Mouse (Mus musculus) ZHBTc4 (cell line): ENCODE data around the gene Ssr2.
A peak's percentile ranks its signal among the peaks of the same experiment; 100 is the strongest.

Source experiments
- DNase-seq: peaks from one replicate; pipeline ENCODE4 v3.0.0-alpha.2; 2011; ENCODE audit warnings: low read depth, low spot score

The Ssr2 gene

GRCm38 (mm10) chr3:88623346-88624135 is 47.9 kb downstream of the Ssr2 start:
- peak; percentile 59 for DNase-seq

DNA sequence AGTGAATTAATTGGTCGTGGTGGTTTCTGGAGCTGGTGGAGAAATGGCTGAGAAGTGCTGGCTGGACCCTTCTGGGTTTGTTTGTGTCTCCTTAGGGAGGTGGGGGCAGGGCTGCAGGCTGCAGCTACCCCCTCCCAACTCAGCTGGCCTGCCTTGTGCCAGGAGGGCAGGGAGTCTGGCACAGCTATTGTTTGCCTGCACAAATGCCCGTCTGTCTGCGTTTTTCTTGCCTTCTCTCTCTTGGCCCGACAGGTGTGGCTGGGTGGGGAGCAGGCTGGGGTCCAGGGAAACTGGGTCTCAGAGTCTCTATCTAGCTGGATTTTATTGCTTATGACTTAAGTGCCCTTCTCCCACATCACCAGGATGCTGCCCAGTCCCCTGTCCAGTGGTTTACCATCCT is 48.6 kb downstream of the Ssr2 start:
- DNase-seq: no peak

DNA sequence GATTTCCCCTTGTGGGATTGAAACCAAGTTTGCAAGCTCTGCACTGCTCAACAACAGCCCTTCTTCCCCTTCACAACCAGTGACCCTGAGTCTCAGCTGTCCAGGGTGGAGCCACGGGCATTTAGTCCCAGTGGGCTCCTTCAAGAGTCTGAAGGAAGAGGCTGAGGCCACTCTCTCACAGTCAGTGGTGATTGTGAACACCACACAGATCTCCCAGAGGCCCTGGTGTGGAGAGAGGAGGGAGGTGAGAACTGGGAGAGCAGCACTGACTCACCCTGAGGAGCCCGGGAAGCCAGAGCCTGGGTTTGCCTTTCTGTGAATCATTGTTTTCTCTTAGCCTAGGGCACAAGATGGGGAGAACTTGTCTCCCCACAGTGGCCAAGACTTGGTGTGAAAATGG is 49.3 kb downstream of the Ssr2 start:
- DNase-seq: no peak

GRCm38 (mm10) chr3:88625531-88625930 is 49.9 kb downstream of the Ssr2 start:
- DNase-seq: no peak

DNA sequence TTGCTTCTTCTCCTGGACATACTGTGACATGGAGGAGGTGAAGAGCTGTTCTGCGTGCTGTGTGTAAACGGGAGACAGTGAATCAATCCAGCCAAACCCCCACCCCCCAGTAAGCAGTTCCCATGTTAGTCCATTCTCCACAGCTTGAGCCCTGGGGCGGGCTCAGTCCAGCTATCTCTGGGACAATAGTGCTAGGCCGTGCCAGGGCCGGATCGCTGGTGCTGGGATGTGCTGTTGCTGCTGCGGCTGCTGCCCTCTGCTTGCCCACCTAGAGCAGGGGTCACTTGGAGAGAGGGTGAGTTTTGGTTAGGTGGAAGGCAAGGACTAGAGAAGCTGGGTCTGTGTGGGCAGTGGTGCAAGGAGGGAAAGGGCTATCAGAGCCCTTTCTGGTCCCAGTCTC is 50.6 kb downstream of the Ssr2 start:
- no peak for DNase-seq

GRCm38 (mm10) chr3:88627114-88627513 is 51.4 kb downstream of the Ssr2 start:
- no peak for DNase-seq

GRCm38 (mm10) chr3:88627535-88627934 is 51.9 kb downstream of the Ssr2 start:
- DNase-seq: no peak

- DNase-seq: no peak
Measured at GRCm38 (mm10) chr3:88628766-88629165, 53.1 kb downstream of the Ssr2 start.

DNA sequence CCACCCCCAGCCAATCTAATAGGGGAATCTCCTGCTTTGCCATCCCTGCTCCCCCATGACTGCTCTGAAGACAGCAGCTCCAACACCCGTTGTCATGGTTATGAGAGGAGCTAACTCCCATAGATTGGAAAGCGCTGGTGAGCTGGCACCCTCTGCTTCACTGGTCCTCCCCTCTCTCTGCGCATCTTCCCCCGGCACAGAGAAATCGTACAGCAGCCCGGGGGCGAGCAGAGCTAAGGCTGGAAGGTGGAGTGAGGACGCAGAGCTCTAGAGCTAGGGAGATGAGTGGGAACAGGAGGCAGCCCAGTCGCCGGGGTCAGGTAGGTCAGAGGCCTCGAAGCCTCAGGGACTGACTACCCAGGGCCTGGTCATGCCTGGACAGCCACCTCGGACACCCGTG is 53.6 kb downstream of the Ssr2 start:
- DNase-seq: no peak

GRCm38 (mm10) chr3:88630018-88630417 is 54.3 kb downstream of the Ssr2 start:
- DNase-seq: no peak

DNA sequence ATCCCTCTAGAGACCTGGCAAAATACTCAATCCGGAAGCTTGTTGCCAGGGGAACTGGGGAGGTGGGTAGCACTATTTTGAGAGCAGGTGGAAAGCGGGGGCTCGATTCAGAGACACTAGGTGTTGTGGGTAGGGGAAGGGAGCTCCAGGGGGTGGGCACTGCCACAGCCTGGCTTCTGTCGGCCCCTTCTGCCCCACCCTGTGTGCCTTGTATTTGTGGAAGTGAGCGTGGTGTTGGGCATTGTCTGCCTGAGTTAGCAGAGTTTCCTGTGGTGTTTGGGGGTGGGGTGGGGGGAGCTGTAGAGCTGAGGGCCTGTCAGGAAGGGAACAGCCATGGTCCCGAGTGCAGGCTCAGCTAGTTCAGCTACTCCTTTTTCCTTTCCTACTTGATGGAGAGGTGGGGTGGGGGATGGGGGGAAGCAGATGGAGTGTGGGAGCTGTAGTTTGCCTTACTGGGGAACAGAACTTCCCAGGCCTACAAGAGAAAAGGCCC is 55.2 kb downstream of the Ssr2 start:
- no peak for DNase-seq

- DNase-seq: peak; percentile 63
Measured at GRCm38 (mm10) chr3:88631921-88632587, 56.4 kb downstream of the Ssr2 start.

DNA sequence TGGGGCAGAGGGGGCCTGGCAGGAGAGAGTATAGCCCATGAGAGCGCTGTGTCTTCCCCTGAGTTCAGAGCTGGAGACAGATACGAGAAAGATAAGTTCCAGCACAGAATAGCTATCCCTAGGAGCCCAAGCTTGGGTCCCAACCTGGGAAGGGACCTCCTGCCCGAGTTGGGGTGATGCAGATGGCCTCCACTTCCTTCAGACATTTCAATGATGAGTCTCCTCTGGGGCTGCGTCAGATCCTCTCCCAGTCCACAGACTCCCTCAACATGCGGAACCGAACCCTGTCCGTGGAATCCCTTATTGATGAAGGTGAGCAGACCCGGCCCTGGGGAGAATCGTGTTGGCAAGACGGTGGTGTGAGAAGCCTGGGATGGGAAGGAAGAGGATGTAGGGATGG is 57.4 kb downstream of the Ssr2 start:
- DNase-seq: no peak

- peak; percentile 19 for DNase-seq
Measured at GRCm38 (mm10) chr3:88635506-88636275, 60.0 kb downstream of the Ssr2 start.

GRCm38 (mm10) chr3:88636555-88636986 is 60.9 kb downstream of the Ssr2 start:
- DNase-seq: peak; percentile 44

- DNase-seq: no peak
Measured at GRCm38 (mm10) chr3:88637134-88637533, 61.5 kb downstream of the Ssr2 start.
